Mouse (Mus musculus) ES-E14 (cell line): ENCODE measurements at regions not wholly inside any gene's neighbourhood (a gene's known extent, or its start where the extent isn't known, plus 50 kb on each side); places are given as distances from the start of the nearest gene placed in this dataset.

Experiments
- CHD2 ChIP-seq: IDR thresholded peaks from 2 replicates; pipeline ENCODE4 v1.6.1; 2014; ENCODE audit warnings: mild to moderate bottlenecking, low read depth, low read length, inconsistent platforms
- HCFC1 ChIP-seq: IDR thresholded peaks from 2 replicates; pipeline ENCODE4 v1.6.1; 2012; ENCODE audit warnings: low read length, inconsistent platforms, borderline replicate concordance; ENCODE audit not compliant: insufficient read depth
- MAFK ChIP-seq: IDR thresholded peaks from 2 replicates; pipeline ENCODE4 v1.6.1; 2014; ENCODE audit warnings: mild to moderate bottlenecking, low read depth, low read length, inconsistent platforms; ENCODE audit not compliant: insufficient read depth
- ZC3H11A ChIP-seq: IDR thresholded peaks from 2 replicates; pipeline ENCODE4 v1.6.1; 2012; ENCODE audit warnings: low read depth, mild to moderate bottlenecking, inconsistent platforms, low read length, borderline replicate concordance
- ZNF384 ChIP-seq: IDR thresholded peaks from 2 replicates; pipeline ENCODE4 v1.6.1; 2012; ENCODE audit warnings: low read depth, low read length, inconsistent platforms

DNA sequence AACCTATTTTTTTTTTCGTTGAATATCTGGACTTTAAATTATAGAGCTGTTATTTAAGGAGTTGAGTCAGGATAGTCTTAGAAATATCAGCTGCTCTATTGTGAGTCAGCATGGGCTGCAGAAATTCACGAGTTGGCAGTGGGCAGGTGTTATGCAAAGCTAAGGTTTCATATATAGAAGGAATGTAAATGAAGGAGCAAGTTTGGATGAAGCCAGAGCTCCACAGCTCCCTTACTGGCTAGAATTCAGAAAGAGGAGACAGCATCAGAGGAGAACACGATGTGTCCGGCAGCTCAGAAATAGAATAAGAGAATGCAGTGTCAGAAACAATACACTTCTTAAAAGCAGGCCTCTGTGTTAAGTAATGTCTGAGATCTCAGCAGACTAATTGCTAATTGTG is 400.9 kb downstream of the Trim52 start:
- TF ChIP-seq MAFK (no peak), ZNF384 (no peak), ZC3H11A (no peak), HCFC1 (no peak), CHD2 (no peak)
